Mouse (Mus musculus): Measurements from ENCODE around the gene Abr. TPM values are rescaled to one million over a fixed set of nuclear protein-coding genes. Genes with fewer than 3 reads are reported as not detected.

Abr gene
- 100 to 1,000 TPM; 299 to 308 TPM for total RNA-seq (2021)
- long read RNA-seq, full-length matches to known transcripts, result 38 of 133 reads
- long read RNA-seq, partial matches to known transcripts, result 19 of 133 reads
- long read RNA-seq, other reads (novel, unspliced or antisense), result 76 of 133 reads

DNA sequence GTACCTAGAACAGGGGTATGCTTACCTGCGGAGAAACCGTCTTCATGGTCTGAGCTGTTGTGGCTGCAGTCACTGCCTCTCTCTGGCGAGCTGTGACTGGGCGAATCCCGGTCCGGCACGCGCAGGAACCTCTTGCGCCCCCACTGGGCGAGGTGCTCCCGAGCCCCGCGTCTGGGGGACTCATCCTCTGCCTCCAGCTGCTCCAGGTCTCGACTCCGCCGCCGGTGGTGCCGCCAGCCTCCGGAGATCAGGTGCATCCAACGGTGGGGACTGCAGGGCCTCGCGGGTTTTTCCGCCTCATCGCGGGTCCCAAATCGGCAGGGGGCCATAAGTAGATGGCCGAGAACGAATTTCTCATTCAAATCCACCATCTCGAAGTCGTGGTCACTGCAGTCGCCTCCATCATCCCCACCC is at the start of gene Abr:
Gene Abr (minus strand): TSS at position 163 of the 414 bp plus-strand sequence.
- peak; percentile 48 to 60 for DNase-seq (ENCODE audit: low spot score in 2 of 2)

DNA sequence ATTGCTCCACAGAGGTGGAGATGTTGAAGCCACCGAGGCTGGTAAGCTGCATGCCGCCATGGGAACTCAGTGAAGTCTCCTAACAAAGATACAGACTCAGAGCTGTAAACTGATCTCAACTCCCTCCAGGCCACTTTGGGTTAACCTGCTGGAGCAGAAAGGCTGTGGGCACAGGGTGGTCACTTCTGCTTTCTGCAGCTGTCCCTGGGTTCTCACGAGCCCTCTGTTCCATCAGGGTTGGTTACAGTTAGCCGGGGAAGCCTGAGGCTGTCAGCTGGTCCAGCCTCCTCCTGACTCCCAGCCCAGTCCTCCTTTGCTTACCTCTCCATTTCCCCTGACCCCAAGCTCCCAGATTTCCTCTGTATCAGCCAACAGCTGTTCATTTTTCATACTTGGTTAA is 45.7 kb upstream of the Abr start:
- DNase-seq (ENCODE audit: low spot score in 2 of 2), result no peak

DNA sequence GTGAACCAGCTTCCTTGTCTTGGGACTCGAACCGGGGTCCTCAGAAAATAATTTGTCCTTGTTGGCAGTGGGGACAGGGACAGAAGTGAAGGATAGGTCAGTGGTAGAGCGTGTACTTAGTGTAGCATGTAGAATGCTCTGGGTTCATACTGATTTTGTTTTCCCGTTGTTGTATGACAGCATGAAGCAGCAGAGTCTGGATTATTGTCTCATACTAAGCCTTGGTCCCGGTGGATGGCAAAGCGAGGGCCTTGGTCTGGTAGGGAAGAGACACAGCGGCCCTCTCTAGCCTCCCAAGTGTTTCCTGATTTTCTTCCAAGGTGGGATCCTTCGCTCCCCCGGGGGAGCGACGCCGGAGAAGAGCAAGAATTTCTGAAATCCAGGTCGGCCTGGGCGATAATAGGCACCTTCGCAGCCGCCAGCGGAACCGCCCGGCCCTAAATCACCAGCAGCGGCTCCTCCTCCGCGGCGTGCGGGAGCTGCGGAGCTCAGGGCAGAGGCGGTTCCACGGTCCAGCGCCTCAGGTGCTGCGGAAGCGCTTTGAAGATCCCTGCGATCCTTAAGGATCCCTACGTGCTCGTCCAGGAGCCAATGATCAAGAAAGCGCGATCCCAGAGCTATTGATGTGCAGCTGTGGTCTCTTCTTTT is 44.0 kb upstream of the Abr start:
- no peak for DNase-seq (ENCODE audit: low spot score in 2 of 2)

DNA sequence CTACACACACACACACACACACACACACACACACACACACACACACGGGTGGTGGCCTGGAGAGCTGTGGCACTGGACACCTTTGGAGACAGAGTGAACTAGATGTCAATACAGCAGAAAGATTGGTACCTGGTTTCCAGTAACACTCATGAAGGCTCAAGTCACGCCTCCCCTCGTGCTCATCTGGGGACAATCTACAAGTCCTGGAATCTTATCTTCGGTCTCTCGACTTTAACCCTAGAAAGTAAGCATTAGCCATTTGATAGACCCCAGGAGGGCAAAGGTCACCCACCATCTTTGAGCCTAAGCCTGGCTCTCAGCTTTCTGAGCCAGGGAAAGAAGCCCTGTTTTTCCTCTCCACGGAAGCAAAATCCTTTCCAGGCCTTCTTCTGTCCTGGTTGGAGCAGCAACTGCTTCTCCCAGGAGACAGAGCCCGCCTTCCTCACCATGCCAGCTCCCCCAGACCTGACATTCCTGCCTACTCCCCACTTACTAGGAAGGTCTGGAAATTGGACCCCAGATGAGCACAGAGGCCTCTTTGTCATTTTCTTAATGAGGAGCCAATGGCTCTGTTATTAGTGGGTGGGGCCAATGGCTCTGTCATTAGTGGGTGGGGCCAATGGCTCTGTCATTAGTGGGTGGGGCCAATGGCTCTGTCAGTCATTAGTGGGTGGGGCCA is 39.8 kb upstream of the Abr start:
- no peak for DNase-seq (ENCODE audit: low spot score in 2 of 2)

DNA sequence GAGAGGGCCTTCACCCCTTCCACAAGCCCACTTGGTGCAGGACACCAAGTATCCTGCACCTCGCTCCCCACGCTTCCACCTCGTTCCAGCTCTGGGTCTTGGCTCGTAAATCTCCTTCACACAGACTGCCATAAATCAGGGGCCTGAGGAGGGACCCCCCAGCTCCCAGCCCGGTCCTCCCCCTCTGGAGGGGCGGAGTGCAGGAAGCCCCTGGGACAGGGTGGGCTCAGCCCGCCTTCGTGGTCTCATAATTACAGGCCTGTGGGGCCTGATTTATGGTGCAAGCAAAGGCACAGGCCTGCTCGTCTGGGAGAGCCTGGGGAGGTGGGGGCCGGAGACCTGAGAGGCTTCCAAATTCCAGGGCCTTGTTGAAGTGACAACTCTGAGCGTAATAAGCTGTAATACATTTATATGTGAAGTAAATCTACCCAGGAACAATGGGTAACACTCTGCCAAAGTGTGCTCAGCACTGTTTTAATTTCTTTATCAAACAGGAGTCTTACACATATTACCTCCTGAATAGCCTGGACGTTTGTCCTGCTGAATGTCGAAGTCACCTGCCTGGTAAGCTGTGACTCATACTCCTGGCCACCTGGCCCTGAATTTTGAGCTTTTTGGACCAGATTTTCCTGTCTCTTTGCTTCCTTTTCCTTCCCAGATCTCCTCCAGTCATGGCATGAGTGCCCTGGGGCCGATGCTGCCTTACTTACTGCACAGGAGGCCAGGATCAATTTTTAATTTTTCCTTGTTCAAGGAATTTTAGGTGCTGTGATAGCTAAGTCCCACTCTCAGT is 37.2 kb upstream of the Abr start:
- DNase-seq (ENCODE audit: low spot score in 2 of 2), result no peak

DNA sequence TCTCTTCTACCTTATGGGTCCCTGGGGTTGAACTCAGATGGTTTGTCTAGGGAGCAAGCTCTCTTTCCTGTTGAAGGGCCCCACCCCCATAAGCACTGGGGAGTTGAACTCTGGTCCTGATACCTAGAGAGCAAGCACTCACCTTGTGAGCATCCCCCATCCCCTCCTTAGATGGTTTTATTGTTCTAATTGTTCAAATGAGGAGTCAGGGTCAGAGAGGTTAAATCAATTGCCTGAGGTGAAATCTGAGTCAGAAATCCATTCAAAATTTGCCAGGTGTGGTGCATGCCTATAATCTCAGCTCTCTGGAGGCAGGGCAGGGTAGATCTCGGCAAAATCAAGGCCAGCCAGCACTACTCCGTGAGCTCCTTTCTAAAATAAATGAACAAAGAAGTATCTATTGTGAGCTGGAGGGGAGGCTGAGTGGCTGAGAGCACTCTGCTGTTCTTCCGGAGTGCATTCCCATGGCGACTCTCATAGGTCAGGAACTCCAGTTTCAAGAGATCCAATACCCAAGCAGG is 35.4 kb upstream of the Abr start:
- DNase-seq (ENCODE audit: low spot score in 2 of 2), result no peak

DNA sequence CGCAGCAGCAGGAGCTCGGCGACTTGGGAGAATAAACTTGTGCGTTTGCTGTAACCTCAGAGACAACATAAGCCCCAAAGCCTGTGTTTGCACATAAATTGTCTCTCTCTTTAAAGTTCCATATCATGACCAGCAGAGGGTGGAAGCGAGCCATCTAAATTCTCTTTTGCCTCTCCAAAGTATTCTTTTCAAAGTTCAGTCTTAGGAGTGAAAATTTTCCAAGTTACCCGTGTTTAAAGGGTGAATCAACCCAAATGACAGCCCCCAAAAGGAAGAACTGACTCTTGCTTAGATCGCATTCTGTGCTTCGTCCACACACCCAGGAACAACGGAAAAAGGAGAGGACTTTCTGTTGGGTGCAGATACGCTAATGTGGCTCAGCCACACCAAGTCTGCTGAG is 33.0 kb upstream of the Abr start:
- peak; percentile 64 to 75 for DNase-seq (ENCODE audit: low spot score in 2 of 2)

DNA sequence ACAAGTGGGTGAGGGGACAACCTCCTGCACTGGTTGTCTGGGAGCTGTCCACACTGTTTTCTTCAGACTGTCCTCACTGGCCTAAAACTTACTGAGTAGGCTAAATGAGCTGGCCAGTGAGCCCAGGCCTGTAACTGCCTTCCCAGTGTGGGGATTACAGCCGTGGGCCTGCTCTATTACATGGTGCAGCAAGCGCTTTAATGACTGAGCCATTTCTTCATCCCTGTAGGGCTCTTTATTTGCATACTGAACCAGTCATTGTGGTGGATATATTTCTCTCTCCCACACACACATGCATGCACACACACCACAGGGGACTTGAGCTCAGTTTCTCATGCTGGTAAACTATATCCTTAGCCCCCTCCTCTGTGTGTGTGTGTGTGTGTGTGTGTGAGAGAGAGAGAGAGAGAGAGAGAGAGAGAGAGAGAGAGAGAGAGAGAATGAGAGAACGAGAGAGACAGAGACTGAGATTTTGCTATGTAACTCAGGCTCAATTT is 30.8 kb upstream of the Abr start:
- DNase-seq (ENCODE audit: low spot score in 2 of 2), result no peak

DNA sequence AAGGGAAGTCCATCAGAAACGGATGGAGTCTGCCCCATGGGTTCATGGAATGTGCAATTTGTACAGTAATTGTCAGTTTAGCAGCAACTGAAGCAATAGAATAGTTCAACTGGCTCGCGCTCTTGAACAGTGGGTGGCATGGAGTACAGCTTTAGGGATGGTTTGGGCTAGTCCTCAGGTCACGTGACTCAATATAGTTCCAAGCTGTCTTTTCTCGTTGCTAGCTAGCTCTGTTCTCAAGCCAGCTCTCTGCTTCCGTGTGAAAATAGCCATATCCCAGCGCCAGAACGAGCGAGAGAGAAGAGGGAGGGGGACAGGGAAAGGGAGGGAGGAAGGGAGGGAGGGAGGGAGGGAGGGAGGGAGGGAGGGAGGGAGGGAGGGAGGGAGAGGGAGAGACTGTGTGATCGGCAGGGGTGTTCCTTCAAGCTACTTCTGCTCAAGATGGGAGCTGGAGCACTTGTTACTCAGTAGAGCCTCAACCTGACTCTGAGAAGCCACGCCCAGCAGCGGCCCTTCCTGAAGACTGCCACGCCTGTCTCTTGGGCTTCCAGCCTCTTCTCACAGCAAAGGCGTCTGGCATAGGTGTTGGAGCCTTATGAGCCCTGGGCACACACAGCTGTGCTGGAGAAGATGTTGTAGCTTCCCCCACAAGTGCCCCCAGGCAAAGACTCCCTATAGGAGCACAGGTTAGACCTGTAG is 28.9 kb upstream of the Abr start:
- no peak for DNase-seq (ENCODE audit: low spot score in 2 of 2)

DNA sequence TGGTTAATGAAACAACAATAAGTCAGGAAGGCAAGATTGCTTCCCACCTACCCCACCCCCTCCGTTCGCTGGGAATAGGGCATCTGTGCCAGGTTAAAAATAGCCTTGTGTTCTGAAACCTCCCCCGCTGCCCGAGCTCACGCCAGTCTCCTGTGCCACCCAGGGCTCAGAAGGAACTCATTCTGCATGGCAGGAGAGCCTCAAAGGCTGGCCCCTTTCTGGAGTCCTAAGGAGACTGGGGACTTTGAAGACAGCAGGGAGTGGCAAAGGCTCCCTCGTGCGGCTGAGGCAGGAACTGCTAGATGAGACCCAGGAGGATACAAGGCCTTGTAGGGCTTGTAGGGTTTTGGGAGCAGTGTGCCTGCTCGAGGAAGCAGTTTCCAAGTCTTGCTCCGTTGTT is 25.4 kb upstream of the Abr start:
- peak; percentile 85 to 87 for DNase-seq (ENCODE audit: low spot score in 2 of 2)

DNA sequence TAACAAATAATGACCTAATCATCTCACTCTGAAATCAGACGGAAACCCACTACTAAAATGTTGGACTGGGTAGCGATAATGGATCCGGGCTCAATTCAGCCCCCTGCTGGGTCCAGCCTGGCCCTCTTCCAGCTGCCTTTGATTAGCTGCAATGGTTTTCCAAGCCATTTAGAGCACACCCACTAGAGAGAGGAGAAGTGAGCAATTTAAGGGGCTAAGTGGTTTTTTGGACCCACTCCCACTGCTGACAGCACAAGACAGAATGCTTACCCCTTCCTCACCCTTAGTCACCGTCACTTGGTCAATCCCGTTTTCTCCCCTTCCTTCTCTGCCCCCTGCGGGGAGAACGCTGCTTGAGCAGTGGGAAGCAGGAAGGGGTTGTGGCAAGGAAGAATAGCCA is 24.9 kb upstream of the Abr start:
- peak; percentile 41 to 62 for DNase-seq (ENCODE audit: low spot score in 2 of 2)

DNA sequence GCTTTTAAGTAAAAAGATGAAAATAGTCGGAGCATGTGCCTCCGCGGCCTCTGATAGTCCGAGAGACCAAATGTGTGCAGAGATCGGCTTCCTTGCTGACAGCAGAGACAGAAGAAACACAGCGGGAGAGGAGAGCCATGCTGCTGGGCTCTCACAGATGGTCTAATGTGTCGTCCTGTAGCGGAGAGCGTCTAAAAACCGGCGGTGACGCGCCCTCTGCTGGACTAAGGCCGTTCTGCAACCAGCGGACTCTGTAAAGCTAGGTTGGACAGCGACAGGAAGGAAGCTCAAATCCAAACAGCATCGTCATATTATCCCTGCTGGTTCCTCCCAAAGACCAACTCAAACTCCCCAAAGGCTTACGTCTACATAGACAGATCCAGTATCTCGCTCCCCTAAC is 23.8 kb upstream of the Abr start:
- peak; percentile 97 for DNase-seq (ENCODE audit: low spot score in 2 of 2)

DNA sequence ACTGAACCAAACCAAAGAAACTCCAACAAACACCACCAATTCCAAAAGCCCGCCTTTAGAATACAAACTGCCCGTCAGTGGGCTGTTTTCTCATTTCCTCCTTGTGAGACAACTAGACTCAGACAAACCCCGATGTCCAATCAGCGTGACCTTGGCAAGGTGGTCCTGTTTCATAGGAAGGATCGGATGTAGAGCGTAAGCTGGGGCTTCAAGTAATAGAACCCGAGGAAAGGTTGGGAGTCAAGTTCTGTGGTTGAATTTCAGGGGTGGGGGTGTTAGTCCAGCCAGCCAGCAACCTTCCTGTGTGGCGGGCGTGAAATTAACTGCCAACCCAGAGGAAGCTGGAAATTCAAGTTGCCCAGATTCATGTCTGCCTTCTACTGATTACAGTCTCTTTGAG is 22.9 kb upstream of the Abr start:
- DNase-seq (ENCODE audit: low spot score in 2 of 2), result no peak

DNA sequence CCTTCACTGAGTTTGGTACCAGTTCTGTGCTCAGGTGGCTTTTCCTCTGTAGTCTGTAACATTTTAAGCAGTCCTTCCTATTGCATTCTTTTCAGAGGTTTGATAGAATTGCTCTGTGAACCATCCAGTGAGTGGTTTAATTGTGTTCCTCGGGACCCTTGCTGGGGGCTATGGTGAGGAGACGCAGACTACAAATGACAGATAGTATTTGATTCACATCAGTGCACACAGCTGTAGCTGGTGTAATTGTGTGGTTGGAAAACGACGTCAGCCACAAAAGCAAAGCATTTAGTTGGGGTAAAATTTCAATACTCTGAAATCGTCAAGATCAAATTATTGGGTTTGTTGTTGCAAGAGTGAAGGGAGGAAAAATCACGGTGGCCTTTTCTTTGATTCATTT is 22.1 kb upstream of the Abr start:
- no peak for DNase-seq (ENCODE audit: low spot score in 2 of 2)

DNA sequence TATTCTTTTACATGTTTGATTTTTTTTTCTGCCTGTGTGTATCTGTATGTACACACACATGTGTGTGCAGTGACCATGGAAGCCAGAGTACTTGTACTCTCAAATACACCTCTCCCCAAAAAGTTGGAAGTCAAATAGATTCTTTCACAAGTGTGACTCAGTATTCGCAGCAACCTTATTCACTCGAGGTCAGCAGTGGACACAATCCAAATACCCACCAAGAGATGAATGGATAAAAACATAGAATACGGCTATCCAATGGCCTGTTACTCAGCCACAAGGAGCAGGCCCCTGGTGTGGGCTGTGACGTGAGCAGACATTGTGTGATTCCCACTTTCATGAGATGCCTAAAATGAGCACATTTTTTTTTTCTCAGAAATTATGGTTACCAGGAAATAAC is 18.1 kb upstream of the Abr start:
- no peak for DNase-seq (ENCODE audit: low spot score in 2 of 2)

DNA sequence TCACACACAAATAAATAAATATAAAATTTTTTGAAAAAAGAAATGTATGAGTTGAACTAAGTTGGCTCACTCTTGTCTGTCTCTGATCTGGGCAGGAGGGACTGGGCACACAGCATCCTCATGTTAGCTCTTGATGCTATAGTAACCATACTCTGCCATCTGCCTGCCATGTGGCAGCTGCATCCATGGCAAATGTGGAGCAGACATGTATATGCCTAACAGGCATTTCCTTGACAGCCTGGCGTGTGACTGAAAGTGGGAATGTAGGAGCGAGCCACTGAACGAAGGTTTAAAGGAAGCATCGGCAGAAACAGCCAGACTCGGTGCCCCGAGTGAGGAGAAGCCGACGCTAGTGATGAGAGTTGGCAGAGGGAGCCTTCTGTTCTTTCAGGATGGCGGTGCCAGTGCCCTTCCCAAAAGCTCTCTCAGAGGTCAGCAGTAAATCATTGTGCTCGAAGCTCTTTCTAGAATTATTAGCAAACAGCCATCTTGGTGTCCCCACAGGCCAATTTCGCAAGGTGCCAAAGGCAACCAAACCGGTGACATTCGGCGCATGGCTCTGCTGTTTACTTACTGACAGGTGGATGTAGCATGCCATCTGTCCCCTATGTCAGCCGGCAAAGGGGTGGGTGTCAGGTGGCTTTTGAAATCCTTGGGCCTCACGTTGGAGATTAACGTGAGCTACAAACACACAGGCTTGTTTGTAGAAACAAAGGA is 17.3 kb upstream of the Abr start:
- peak in 1 of 2 experiments; percentile 24 for DNase-seq (ENCODE audit: low spot score in 2 of 2)

DNA sequence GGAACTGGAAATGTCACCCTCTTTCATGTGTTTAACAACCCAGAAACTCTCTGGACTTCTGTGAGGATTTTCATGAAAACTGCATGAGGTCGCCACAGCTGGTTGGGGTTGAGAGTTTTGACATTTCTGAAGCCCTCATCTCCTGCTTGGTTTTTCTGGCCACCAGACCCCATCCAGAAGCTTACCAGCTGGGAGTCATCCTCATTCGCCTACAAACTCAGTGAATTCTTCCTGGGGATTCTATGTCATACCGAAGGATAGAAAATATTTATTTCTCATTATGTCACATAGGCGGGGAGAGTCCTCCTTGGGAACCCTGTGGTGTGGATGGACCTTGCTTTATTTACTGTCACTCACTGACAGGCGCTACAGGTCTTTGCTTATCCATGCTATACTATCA is 8.4 kb upstream of the Abr start:
- DNase-seq (ENCODE audit: low spot score in 2 of 2), result no peak

DNA sequence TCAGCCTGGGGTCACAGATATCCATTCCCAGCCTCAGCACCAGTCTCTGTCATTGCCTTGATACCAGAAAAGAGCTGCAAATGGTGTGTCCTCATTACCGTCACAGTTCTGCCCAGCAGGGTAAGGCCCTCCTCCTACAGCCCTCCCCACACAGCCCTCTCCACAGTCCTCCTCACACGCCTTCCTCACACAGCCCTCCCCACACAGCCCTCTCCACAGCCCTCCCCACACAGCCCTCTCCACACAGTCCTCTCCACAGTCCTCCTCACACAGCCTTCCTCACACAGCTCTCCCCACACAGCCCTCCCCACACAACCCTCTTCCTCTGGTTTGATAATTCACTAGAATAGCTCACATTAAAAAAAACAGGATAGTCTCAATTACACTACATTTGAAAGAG is 7.9 kb upstream of the Abr start:
- no peak for DNase-seq (ENCODE audit: low spot score in 2 of 2)

DNA sequence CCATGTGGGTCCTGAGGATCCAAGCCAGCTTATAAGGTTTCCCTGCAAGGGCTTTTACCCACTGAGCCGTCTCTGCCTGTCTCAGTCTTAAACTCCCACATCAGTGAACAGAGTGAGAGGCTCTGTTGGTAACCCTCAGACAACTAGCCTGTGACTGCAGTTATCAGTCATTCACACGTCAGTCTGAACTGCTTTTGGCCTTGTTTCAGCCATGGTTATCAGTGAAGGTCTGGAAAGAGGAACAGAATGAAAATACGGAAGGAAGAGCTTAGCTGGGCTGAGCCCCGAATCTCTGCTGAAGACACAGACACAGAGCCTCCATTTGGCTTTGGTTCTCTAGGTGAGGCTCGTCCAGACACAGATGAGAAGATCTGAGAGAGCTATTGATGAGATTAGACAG is 6.5 kb upstream of the Abr start:
- no peak for DNase-seq (ENCODE audit: low spot score in 2 of 2)

DNA sequence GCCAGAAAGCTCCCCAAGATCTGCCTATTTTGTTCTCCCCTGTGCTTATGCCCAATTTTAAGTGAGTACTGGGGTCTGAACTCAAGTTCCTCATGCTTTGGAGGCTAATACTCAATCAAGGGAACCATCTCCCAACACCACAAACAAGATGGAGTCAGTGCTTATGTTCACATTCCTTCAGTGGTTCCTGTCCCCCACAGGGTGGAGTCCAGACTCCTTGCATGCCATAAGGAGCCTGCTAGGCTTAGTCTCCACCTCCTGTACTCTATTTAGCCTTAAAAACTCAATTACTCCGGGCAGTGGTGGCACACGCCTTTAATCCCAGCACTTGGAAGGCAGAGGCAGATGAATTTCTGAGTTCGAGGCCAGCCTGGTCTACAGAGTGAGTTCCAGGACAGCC is 2.8 kb upstream of the Abr start:
- no peak for DNase-seq (ENCODE audit: low spot score in 2 of 2)
